Mouse (Mus musculus) bone marrow, adult 2 months (tissue): ENCODE measurements around the gene 1500015O10Rik.

Source experiments
- CTCF ChIP-seq: fragments of 200-500 bp; IDR thresholded peaks from 2 replicates; pipeline ENCODE4 v1.5.1; 2011; ENCODE audit warnings: low read length, control low read depth; ENCODE audit not compliant: control insufficient read depth, insufficient read depth
- POLR2A ChIP-seq: fragments of 200-500 bp; IDR thresholded peaks from 2 replicates; pipeline ENCODE4 v1.6.1; 2011; ENCODE audit warnings: low read depth, mild to moderate bottlenecking, control low read depth, low read length, borderline replicate concordance; ENCODE audit not compliant: control insufficient read depth

DNA sequence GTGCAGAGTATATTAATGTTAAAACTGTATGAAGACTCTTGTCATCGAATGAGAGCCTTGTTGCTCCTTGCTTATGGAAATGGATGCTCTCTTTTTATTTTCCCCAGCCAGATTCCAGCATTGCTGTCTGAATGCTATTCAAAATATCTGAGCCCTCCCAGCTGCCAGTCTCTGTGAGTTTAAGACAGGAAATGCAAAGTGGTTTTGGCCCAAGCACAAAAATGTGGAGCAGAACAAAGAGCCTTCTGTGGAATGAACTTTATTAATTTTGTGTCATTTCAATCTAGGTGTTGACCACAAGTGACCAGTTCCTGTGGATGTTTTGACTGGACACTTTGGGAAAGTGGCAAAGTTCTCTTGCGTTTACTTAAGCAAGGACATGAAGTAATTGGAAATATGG, 15.6 kb upstream of the 1500015O10Rik start:
- no peak for TF ChIP-seq CTCF
- no peak for TF ChIP-seq POLR2A
